Mouse (Mus musculus): Measurements from ENCODE around the gene Fcrl6.

GRCm38 (mm10) chr1:172649396-172649795 lies 47.0 kb upstream of the Fcrl6 start:
- TF ChIP-seq CTCF (IDR thresholded peaks at IDR 0.05; ENCODE audit: extremely low read depth, insufficient read depth, low read length) (no peak), POLR2A (IDR thresholded peaks at IDR 0.05; ENCODE audit: extremely low read depth, insufficient read depth, low read length) (no peak)
